Mouse (Mus musculus): Measurements from ENCODE around the gene Tut7.

DNA sequence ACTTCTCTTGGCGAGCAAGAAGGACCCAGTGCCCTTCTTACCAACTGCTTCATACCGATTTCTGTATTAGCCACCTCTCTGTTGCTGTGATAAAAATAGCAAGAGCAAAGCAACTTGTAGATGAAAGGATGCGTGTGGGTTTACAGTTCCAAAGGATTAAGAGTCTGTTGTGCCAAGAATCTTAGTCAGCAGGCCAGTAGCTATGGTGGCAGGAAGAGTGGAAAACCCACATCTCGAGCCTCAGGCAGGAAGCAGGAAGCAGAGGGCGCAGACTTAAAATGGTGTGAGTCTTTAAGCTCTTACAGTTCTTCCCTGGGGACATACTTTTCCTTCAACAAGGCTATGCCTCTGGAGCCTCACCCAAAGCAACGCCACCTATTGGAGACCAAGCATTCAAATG, 77.5 kb downstream of the Tut7 start:
- TF ChIP-seq CTCF (conservative IDR thresholded peaks at IDR 0.05; ENCODE audit: insufficient read depth, insufficient read length, low read depth, low read length) (no peak), POLR2A (IDR thresholded peaks at IDR 0.05; ENCODE audit: low read depth, low read length) (no peak)
